Mouse (Mus musculus) myocyte (in vitro differentiated cells): ENCODE measurements at regions not wholly inside any gene's neighbourhood (a gene's known extent, or its start where the extent isn't known, plus 50 kb on each side); places are given as distances from the start of the nearest gene placed in this dataset.

Experiments
- CEBPB ChIP-seq: IDR thresholded peaks from 2 replicates; pipeline ENCODE4 v1.6.1; 2011; ENCODE audit warnings: mild to moderate bottlenecking, moderate library complexity; ENCODE audit not compliant: poor library complexity, insufficient read depth, severe bottlenecking
- E2F4 ChIP-seq: IDR thresholded peaks from one replicate; pipeline ENCODE4 v1.6.1; 2011; ENCODE audit warnings: mild to moderate bottlenecking, control low read depth, moderate library complexity; ENCODE audit not compliant: insufficient read depth
- MAX ChIP-seq: IDR thresholded peaks from one replicate; pipeline ENCODE4 v1.6.1; 2011; ENCODE audit warnings: low read depth, mild to moderate bottlenecking, control low read depth
- MYOD1 ChIP-seq, 3 experiments: IDR thresholded peaks; one replicate each; pipeline ENCODE4 v1.6.1; 2011; ENCODE audit warnings: control low read depth in 2 of 3, low read depth in 2 of 3, mild to moderate bottlenecking in 2 of 3, moderate library complexity in 1 of 3; ENCODE audit not compliant: insufficient read length in 2 of 3, control insufficient read depth in 1 of 3
- MYOG ChIP-seq, 3 experiments: IDR thresholded peaks; one replicate each; pipeline ENCODE4 v1.6.1; 2011; ENCODE audit warnings: control low read depth in 2 of 3, low read depth in 2 of 3, mild to moderate bottlenecking in 2 of 3; ENCODE audit not compliant: insufficient read length in 2 of 3, control insufficient read depth in 1 of 3, insufficient read depth in 1 of 3
- POLR2A ChIP-seq: IDR thresholded peaks from one replicate; pipeline ENCODE4 v1.6.1; 2011; ENCODE audit warnings: low read depth, mild to moderate bottlenecking, control low read depth, moderate library complexity; ENCODE audit not compliant: insufficient read length
- POLR2AphosphoS2 ChIP-seq: IDR thresholded peaks from one replicate; pipeline ENCODE4 v1.6.1; 2011; ENCODE audit warnings: low read depth, control low read depth; ENCODE audit not compliant: insufficient read length
- REST ChIP-seq: IDR thresholded peaks from one replicate; pipeline ENCODE4 v1.6.1; 2011; ENCODE audit warnings: mild to moderate bottlenecking, control low read depth, moderate library complexity; ENCODE audit not compliant: insufficient read depth, insufficient read length
- TCF12 ChIP-seq: IDR thresholded peaks from one replicate; pipeline ENCODE4 v1.6.1; 2011; ENCODE audit warnings: mild to moderate bottlenecking, control low read depth; ENCODE audit not compliant: poor library complexity, insufficient read depth, severe bottlenecking
- TCF3 ChIP-seq: IDR thresholded peaks from one replicate; pipeline ENCODE4 v1.6.1; 2011; ENCODE audit warnings: low read depth, control low read depth; ENCODE audit not compliant: insufficient read length
- USF1 ChIP-seq: IDR thresholded peaks from one replicate; pipeline ENCODE4 v1.6.1; 2011; ENCODE audit warnings: low read depth, mild to moderate bottlenecking, control low read depth, moderate library complexity

- no peak for TF ChIP-seq E2F4
- no peak for TF ChIP-seq TCF12
- no peak for TF ChIP-seq CEBPB
- TF ChIP-seq USF1, result no peak
- no peak for TF ChIP-seq MYOD1 (IDR thresholded peaks at IDR 0.05; ENCODE audit: control insufficient read depth in 1 of 3, insufficient read length in 2 of 3, low read depth in 2 of 3)
- no peak for TF ChIP-seq MYOG (IDR thresholded peaks at IDR 0.05; ENCODE audit: control insufficient read depth in 1 of 3, insufficient read depth in 1 of 3, insufficient read length in 2 of 3, low read depth in 2 of 3)
- no peak for TF ChIP-seq MAX
- no peak for TF ChIP-seq POLR2AphosphoS2
- TF ChIP-seq POLR2A, result no peak
- TF ChIP-seq REST, result no peak
- no peak for TF ChIP-seq TCF3
These were observed 384.3 kb downstream of the Fut8 start for GRCm38 (mm10) chr12:77622243-77622642.
